Mouse (Mus musculus) B cell, adult 2 months (primary cell): Measurements from ENCODE around the gene Cd209e.
A peak's percentile ranks its signal among the peaks of the same experiment; 100 is the strongest.
"Not testable (repeated sequence)": the region's sequence is repeated elsewhere in the genome, so short reads cannot be mapped to it uniquely, and the experiment has no call there.

Source experiments
- DNase-seq, 2 experiments: peaks; one replicate each; pipeline ENCODE4 v3.0.0; 2022

Gene Cd209e

GRCm38 (mm10) chr8:3854209-3854608 lies at the start of gene Cd209e:
TSS of gene Cd209e (minus strand) at chr8:3854309.
- no peak for DNase-seq

- DNase-seq, result no peak
Observed at GRCm38 (mm10) chr8:3878455-3878854, 24.3 kb upstream of the Cd209e start, which contains the start of gene Cd209d. TSS of gene Cd209d (minus strand) at chr8:3878555.

DNA sequence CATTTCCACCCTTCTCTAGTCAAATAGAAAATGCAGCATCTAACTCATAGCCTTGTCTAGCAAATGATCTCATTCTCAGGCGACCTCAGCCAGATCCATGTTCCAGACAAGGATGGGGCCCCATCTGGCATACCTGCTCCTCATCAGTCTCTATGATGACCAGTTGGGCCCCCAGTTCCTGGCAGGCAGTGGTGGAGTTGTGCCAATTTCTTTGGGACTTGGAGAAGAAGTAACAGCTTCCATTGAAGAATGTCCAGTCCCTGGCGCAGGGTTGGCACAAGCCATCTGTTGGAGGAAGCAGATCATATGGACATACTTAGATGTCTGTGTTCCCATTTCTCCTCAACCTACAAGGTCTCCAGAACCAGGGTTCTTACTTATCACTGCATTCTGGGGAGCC lies 22.0 kb upstream of the Cd209e start:
- DNase-seq, result no peak

DNA sequence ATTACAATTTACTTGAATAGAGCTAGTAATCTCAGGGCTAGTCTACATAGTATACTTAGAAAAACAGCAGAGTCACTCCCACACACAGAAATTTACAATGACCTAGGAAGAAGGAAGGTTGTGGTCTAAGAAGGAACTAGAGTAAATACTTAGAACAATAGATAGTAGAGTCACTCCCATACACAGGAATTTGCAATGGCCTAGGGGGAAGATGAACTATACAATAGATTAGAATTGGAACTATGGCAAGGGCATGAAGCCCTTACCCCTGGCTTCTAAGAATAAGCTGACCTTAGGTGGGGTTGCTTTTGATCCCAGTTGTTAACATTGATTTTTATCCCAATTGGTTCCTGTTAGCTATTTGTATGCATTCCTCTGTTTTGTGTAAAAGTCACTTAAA lies 8.6 kb upstream of the Cd209e start:
- not testable (repeated sequence) for DNase-seq

DNA sequence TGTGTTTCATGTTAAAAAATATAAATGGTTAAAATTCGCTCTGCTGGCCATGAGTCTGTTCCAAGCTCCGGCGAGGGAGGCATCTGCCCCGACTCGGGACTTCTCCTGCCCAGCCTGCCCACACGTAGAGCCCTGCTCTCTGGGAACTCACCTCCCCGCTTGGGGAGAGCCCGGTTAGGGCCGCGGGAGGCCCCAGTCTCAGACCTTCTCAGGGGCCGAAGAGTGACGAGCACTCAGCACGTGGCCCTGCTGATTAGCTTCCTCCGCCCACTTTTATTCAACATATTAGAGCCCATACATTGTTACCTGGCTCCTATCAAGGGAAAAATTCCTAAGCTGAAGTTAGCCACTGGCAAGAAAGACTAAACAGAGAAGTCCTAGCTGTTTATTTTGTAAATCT lies 51.0 kb downstream of the Cd209e start:
- peak; percentile 6 to 19 for DNase-seq
